Comparison of ENCODE assay signal across 13 mouse cellular contexts in the genomic region with DNA sequence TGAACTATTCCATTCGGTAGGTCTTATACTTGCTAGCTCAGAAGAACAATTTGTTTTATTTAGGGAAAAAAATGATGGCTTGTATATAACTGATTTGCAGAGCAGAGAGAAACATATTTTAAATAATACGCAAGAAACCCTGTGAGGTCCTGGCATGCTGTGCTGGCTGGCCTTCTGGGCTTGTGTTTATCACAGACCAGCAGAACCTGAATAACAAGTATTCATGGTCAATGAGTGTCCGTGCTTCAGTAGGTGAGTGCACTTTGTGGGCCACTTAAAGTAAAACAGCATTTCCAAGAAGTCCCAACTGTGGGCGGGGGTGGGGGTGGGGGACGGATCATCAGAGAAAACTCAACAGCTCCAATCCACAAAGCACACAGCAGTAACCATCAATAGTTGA.
DNase-seq lines count a peak whose midpoint lies in the region; ATAC-seq and TF ChIP-seq lines count a peak whose summit lies in the region.
"Had no signal": no experiment of that assay in that cellular context is flagged by ENCODE, and none has a peak within 500 bp of the region (broad histone marks: within the 10 kb centered on the region; RNA-seq: fewer than 3 reads in every experiment).

No protein-coding gene starts in this region.

- DNase-seq in limb, embryonic 10.5 days (ENCODE audit: low spot score) = no peak
- DNase-seq in kidney, adult 18-20 months = peak; percentile 29
- peak; percentile 27 for DNase-seq in kidney, postnatal 0 days (ENCODE audit: low spot score)
- DNase-seq in lung, postnatal 4 days = peak; percentile 62 to 63
- no peak for DNase-seq in right cerebral cortex, postnatal 10 days (ENCODE audit: low spot score in 2 of 2)
- no peak for DNase-seq in adrenal gland, adult (ENCODE audit: inconsistent age in 2 of 2, low spot score in 1 of 2)
- DNase-seq: gastrocnemius, adult 2 months; right cerebral cortex, postnatal 4 days; thymus, adult 2 months had no signal

- WGBS in limb, embryonic 12.5 days = 43% methylated on average over 5 of the region's 5 CpGs
- 43% methylated on average over 5 of the region's 5 CpGs for WGBS in limb, embryonic 10.5 days
- 51% methylated on average over 5 of the region's 5 CpGs for WGBS in kidney, postnatal 0 days

- no peak for TF ChIP-seq CTCF in kidney, postnatal 0 days (IDR thresholded peaks at IDR 0.05; ENCODE audit: low read depth)

- H3K9ac ChIP-seq in limb, embryonic 12.5 days (replicated peaks) = no peak overlapping the region
- H3K9ac ChIP-seq in kidney, postnatal 0 days (ENCODE audit: low read depth, low read length) = no peak overlapping the region

- H3K27me3 ChIP-seq in limb, embryonic 12.5 days = no peaks in the 10 kb centered on the region
- H3K27me3 ChIP-seq in limb, embryonic 10.5 days (ENCODE audit: low read depth, poor library complexity, severe bottlenecking) = no peaks in the 10 kb centered on the region
- no peaks in the 10 kb centered on the region for H3K27me3 ChIP-seq in kidney, postnatal 0 days (ENCODE audit: insufficient read depth, low read length)

- H3K27ac ChIP-seq in limb, embryonic 12.5 days = 0 out of 2 replicates have a peak overlapping the region, but pooled peaks have one; percentile 12
- H3K27ac ChIP-seq in limb, embryonic 10.5 days = no peak overlapping the region
- H3K27ac ChIP-seq in kidney, postnatal 0 days = peak overlapping the region; percentile 64; the same call in 1 of the 2 replicates
- H3K27ac ChIP-seq: gastrocnemius, adult 2 months; left cerebral cortex, adult 2 months had no signal

- H3K4me2 ChIP-seq in limb, embryonic 12.5 days = no peak overlapping the region
- H3K4me2 ChIP-seq in kidney, postnatal 0 days (ENCODE audit: low read length) = no peak overlapping the region; the same call in 1 of the 2 replicates

- H3K9me3 ChIP-seq in limb, embryonic 12.5 days = no peaks in the 10 kb centered on the region
- no peaks in the 10 kb centered on the region; the same call in 1 of the 2 replicates for H3K9me3 ChIP-seq in limb, embryonic 10.5 days (replicated peaks)
- no peaks in the 10 kb centered on the region for H3K9me3 ChIP-seq in kidney, postnatal 0 days (replicated peaks; ENCODE audit: low read length)

- ATAC-seq in limb, embryonic 12.5 days (ENCODE audit: insufficient number of reproducible peaks, insufficient read depth, low FRiP score, low TSS enrichment, low read depth) = no peak
- ATAC-seq in kidney, postnatal 0 days (replicated peaks; ENCODE audit: low FRiP score, low read depth) = peak; percentile 67; the same call in 1 of the 2 replicates
- ATAC-seq: inflammation-experienced regulatory T-cells, adult 6 months had no signal

- peaks cover 11% of the 10 kb centered on the region for H3K4me1 ChIP-seq in limb, embryonic 12.5 days (replicated peaks)
- H3K4me1 ChIP-seq in limb, embryonic 10.5 days = peaks cover 6% of the 10 kb centered on the region; the same call in 1 of the 2 replicates
- peaks cover 16% of the 10 kb centered on the region; the same call in 1 of the 2 replicates for H3K4me1 ChIP-seq in kidney, postnatal 0 days (replicated peaks; ENCODE audit: insufficient read depth, low read length)

- H3K4me3 ChIP-seq in limb, embryonic 12.5 days (replicated peaks) = no peak overlapping the region
- H3K4me3 ChIP-seq in limb, embryonic 10.5 days = no peak overlapping the region
- no peak overlapping the region for H3K4me3 ChIP-seq in kidney, postnatal 0 days (replicated peaks; ENCODE audit: low read depth, low read length)
- H3K4me3 ChIP-seq: gastrocnemius, adult 2 months; left cerebral cortex, adult 2 months; myocyte had no signal

- no peaks in the 10 kb centered on the region for H3K36me3 ChIP-seq in limb, embryonic 12.5 days
- no peaks in the 10 kb centered on the region for H3K36me3 ChIP-seq in limb, embryonic 10.5 days
- H3K36me3 ChIP-seq in kidney, postnatal 0 days (ENCODE audit: insufficient read depth, low read length) = no peaks in the 10 kb centered on the region

Comparison
In these comparisons a context has a peak if more than half of its experiments do, and no peak if none do; other contexts are left out.
1. DNase-seq: peak in kidney, adult 18-20 months (single experiment), kidney, postnatal 0 days (single experiment) and lung, postnatal 4 days (2 of 2); none in limb, embryonic 10.5 days (single experiment), right cerebral cortex, postnatal 10 days (0 of 2) and adrenal gland, adult (0 of 2).